Mouse (Mus musculus) stomach, postnatal 0 days (tissue): Measurements from ENCODE around the gene Map2k6.

ENCODE experiments used
- CTCF ChIP-seq: IDR thresholded peaks from 2 replicates; pipeline ENCODE4 v1.5.1; 2016; ENCODE audit warnings: antibody characterized with exemption, low read depth, mild to moderate bottlenecking, moderate library complexity
- EP300 ChIP-seq: optimal IDR thresholded peaks from 2 replicates; pipeline ENCODE3; 2016; ENCODE audit warnings: antibody characterized with exemption

DNA sequence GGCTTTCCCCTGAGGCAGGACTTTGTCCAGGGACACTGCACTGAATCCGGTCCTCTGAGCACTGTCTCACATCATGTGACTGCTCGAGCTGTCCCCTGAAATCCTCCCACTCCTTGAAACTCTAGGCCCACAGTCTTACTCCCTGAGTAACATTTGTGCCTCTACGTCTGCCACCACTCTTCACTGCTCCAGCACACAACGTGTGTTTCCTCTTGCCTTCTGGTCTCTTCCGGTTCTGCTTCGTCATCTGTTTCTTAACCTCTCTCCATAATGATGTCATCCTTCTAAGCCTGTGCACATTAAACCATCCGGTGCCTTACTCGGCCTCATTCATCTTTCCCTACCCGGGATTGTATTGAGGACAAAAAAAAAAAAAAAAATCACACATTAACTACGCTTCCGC is 28.2 kb downstream of the Map2k6 start:
- no peak for TF ChIP-seq CTCF
- TF ChIP-seq EP300: no peak
